Mouse (Mus musculus): ENCODE measurements around the gene S1pr4. TPM values are rescaled to one million over a fixed set of nuclear protein-coding genes. Genes with fewer than 3 reads are reported as not detected.

Gene S1pr4
- polyA plus RNA-seq, 1 experiment from 2014 or later: 1.2 TPM

DNA sequence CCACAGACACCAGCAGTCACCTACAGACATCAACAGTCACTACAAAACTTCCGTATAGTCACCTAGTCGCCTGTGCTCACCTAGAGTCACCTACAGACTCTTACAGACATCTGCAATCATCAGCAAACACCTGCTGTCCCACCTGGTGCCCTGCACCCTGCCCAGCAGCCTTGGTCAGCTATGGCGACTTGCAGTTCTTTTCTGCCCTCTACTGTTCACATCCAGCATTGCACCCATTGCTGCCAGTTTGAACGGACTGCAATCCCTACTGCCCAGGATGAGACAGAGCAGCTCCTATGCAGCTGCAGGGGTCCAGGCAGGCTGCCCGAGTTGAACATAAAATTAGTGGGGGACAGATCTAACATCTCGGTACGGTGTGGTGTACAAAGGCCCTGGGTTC, 49.8 kb downstream of the S1pr4 start:
- WGBS: 2% methylated on average over 7 of the region's 7 CpGs
- Histone ChIP-seq H3K4me2 (ENCODE audit: low read depth, low read length) (no peak overlapping the region), H3K4me3 (replicated peaks; ENCODE audit: low read length) (no peak overlapping the region), H3K4me1 (ENCODE audit: control insufficient read depth, insufficient read depth, low read length) (no peaks in the 10 kb centered on the region), H3K27me3 (ENCODE audit: control insufficient read depth, insufficient read depth, low read length) (peaks cover 50% of the 10 kb centered on the region), H3K9ac (ENCODE audit: low read length) (no peak overlapping the region), H3K36me3 (ENCODE audit: control insufficient read depth, insufficient read depth, low read length) (no peaks in the 10 kb centered on the region), H3K27ac (ENCODE audit: low read length) (no peak overlapping the region), H3K9me3 (replicated peaks; ENCODE audit: control insufficient read depth, low read length) (no peaks in the 10 kb centered on the region)
- peak; percentile 82 for ATAC-seq (ENCODE audit: insufficient read depth, low FRiP score)

Small RNA genes within 50 kb of the gene (microRNA-seq; reads per million reads assigned to microRNA genes)
- gene Gm25595: not detected

Other genes with a start within 250 kb of the S1pr4 start
- 3.6 and 4.2 TPM in 2 replicates for gene Matk, start 247.2 kb downstream of the S1pr4 start, polyA plus RNA-seq (2015; fragmentation: Nextera tagmentation; extraction: Ambion mirVana)
- gene Mrpl54, start 233.2 kb downstream of the S1pr4 start, polyA plus RNA-seq (2015; fragmentation: Nextera tagmentation; extraction: Ambion mirVana): 197 and 220 TPM in 2 replicates
- 61.6 and 66.9 TPM in 2 replicates for gene Apba3, start 233.2 kb downstream of the S1pr4 start, polyA plus RNA-seq (2015; fragmentation: Nextera tagmentation; extraction: Ambion mirVana)
- gene Tjp3, start 208.6 kb downstream of the S1pr4 start, polyA plus RNA-seq (2015; fragmentation: Nextera tagmentation; extraction: Ambion mirVana): 29.1 and 35.7 TPM in 2 replicates
- 40.8 and 41.8 TPM in 2 replicates for gene Pip5k1c, start 207.2 kb downstream of the S1pr4 start, polyA plus RNA-seq (2015; fragmentation: Nextera tagmentation; extraction: Ambion mirVana)
- 22.4 and 26.7 TPM in 2 replicates for gene Cactin, start 179.0 kb downstream of the S1pr4 start, polyA plus RNA-seq (2015; fragmentation: Nextera tagmentation; extraction: Ambion mirVana)
- gene Tbxa2r, start 171.4 kb downstream of the S1pr4 start, polyA plus RNA-seq (2015; fragmentation: Nextera tagmentation; extraction: Ambion mirVana): 28.1 and 31.5 TPM in 2 replicates
- gene Gipc3, start 156.9 kb downstream of the S1pr4 start, polyA plus RNA-seq (2015; fragmentation: Nextera tagmentation; extraction: Ambion mirVana): 0.05 TPM in 1 of 2 replicates, not detected in the other
- gene Hmg20b, start 149.7 kb downstream of the S1pr4 start, polyA plus RNA-seq (2015; fragmentation: Nextera tagmentation; extraction: Ambion mirVana): 67.7 and 70.2 TPM in 2 replicates
- gene Mfsd12, start 142.6 kb downstream of the S1pr4 start, polyA plus RNA-seq (2015; fragmentation: Nextera tagmentation; extraction: Ambion mirVana): 7.3 and 8.6 TPM in 2 replicates
- 2.9 and 3.0 TPM in 2 replicates for gene 4930404N11Rik, start 134.3 kb downstream of the S1pr4 start, polyA plus RNA-seq (2015; fragmentation: Nextera tagmentation; extraction: Ambion mirVana)
- 69.2 and 79.0 TPM in 2 replicates for gene Fzr1, start 121.6 kb downstream of the S1pr4 start, polyA plus RNA-seq (2015; fragmentation: Nextera tagmentation; extraction: Ambion mirVana)
- gene Dohh, start 115.7 kb downstream of the S1pr4 start, polyA plus RNA-seq (2015; fragmentation: Nextera tagmentation; extraction: Ambion mirVana): 77.4 and 79.6 TPM in 2 replicates
- 3.0 and 3.8 TPM in 2 replicates for gene Gm48551, start 115.7 kb downstream of the S1pr4 start, polyA plus RNA-seq (2015; fragmentation: Nextera tagmentation; extraction: Ambion mirVana)
- gene Gm48552, start 111.1 kb downstream of the S1pr4 start, polyA plus RNA-seq (2015; fragmentation: Nextera tagmentation; extraction: Ambion mirVana): 1.3 and 1.5 TPM in 2 replicates
- 61.8 and 65.3 TPM in 2 replicates for gene Smim24, start 107.1 kb downstream of the S1pr4 start, polyA plus RNA-seq (2015; fragmentation: Nextera tagmentation; extraction: Ambion mirVana)
- gene Nfic, start 44.5 kb downstream of the S1pr4 start, polyA plus RNA-seq (2015; fragmentation: Nextera tagmentation; extraction: Ambion mirVana): 74.8 and 82.5 TPM in 2 replicates
- gene Celf5, start 17.4 kb downstream of the S1pr4 start, polyA plus RNA-seq (2015; fragmentation: Nextera tagmentation; extraction: Ambion mirVana): 1.3 and 1.5 TPM in 2 replicates
- gene Ncln, start 3.7 kb downstream of the S1pr4 start, polyA plus RNA-seq (2015; fragmentation: Nextera tagmentation; extraction: Ambion mirVana): 88.4 and 96.7 TPM in 2 replicates
- gene Gna15, start 24.1 kb upstream of the S1pr4 start, polyA plus RNA-seq (2015; fragmentation: Nextera tagmentation; extraction: Ambion mirVana): 9.0 and 11.0 TPM in 2 replicates
- 101 and 105 TPM in 2 replicates for gene Gna11, start 45.1 kb upstream of the S1pr4 start, polyA plus RNA-seq (2015; fragmentation: Nextera tagmentation; extraction: Ambion mirVana)
- 325 and 351 TPM in 2 replicates for gene Aes, start 59.4 kb upstream of the S1pr4 start, polyA plus RNA-seq (2015; fragmentation: Nextera tagmentation; extraction: Ambion mirVana)
- 20.6 and 23.6 TPM in 2 replicates for gene Tle2, start 74.4 kb upstream of the S1pr4 start, polyA plus RNA-seq (2015; fragmentation: Nextera tagmentation; extraction: Ambion mirVana)
- 26.0 and 31.2 TPM in 2 replicates for gene Tle6, start 100.9 kb upstream of the S1pr4 start, polyA plus RNA-seq (2015; fragmentation: Nextera tagmentation; extraction: Ambion mirVana)
- gene BC025920, start 106.1 kb upstream of the S1pr4 start, polyA plus RNA-seq (2015; fragmentation: Nextera tagmentation; extraction: Ambion mirVana): 0.46 and 0.61 TPM in 2 replicates
- 28.6 and 33.6 TPM in 2 replicates for gene Sirt6, start 127.7 kb upstream of the S1pr4 start, polyA plus RNA-seq (2015; fragmentation: Nextera tagmentation; extraction: Ambion mirVana)
- 9.9 and 11.1 TPM in 2 replicates for gene Ankrd24, start 128.4 kb upstream of the S1pr4 start, polyA plus RNA-seq (2015; fragmentation: Nextera tagmentation; extraction: Ambion mirVana)
- gene Gm10778, start 148.9 kb upstream of the S1pr4 start, polyA plus RNA-seq (2015; fragmentation: Nextera tagmentation; extraction: Ambion mirVana): 3.8 and 4.0 TPM in 2 replicates
- 12.2 and 15.2 TPM in 2 replicates for gene Zfp433, start 204.7 kb upstream of the S1pr4 start, polyA plus RNA-seq (2015; fragmentation: Nextera tagmentation; extraction: Ambion mirVana)